Mouse (Mus musculus): ENCODE data around the gene Grik4. TPM values are rescaled to one million over a fixed set of nuclear protein-coding genes. Genes with fewer than 3 reads are reported as not detected.

The Grik4 gene
- polyA plus RNA-seq (2012) = 0.02 TPM in 1 of 2 replicates, not detected in the other

GRCm38 (mm10) chr9:42943781-42944535 lies at the start of gene Grik4:
Gene Grik4, minus strand, starts transcription at chr9:42944493.

GRCm38 (mm10) chr9:42507709-42508108 lies 436.6 kb downstream of the Grik4 start, which contains the start of gene Tbcel:
Gene Tbcel, minus strand, starts transcription at chr9:42507809.

Other genes with a start within 250 kb of the Grik4 start
- gene Arhgef12, start 162.7 kb upstream of the Grik4 start, polyA plus RNA-seq (2012) = 0.61 and 1.0 TPM in 2 replicates
- not detected in 2 replicates for gene Tmem136, start 172.1 kb upstream of the Grik4 start, polyA plus RNA-seq (2012)

Data from megakaryocyte-erythroid progenitor cell, adult 5 weeks (primary cell).